Mouse (Mus musculus) E14TG2a.4 (cell line): Measurements from ENCODE around the gene Apoc2.

ENCODE experiments used
- H3K27me3 ChIP-seq: 2 replicates; pipeline ENCODE4 v1.6.1; 2014; ENCODE audit warnings: low read length, control low read depth; ENCODE audit not compliant: insufficient read depth
- H3K36me3 ChIP-seq: 2 replicates; pipeline ENCODE4 v1.6.1; 2014; ENCODE audit warnings: low read length, control low read depth; ENCODE audit not compliant: insufficient read depth
- H3K4me1 ChIP-seq: replicated peaks from 2 replicates; pipeline ENCODE4 v1.6.1; 2014; ENCODE audit warnings: low read depth, low read length, control low read depth
- H3K4me3 ChIP-seq: replicated peaks from 2 replicates; pipeline ENCODE4 v1.5.1; 2014; ENCODE audit warnings: mild to moderate bottlenecking, low read length
- H3K9me3 ChIP-seq: 2 replicates; pipeline ENCODE4 v1.6.1; 2014; ENCODE audit warnings: low read length, control low read depth
- CTCF ChIP-seq: conservative IDR thresholded peaks from 2 replicates; pipeline ENCODE4 v1.5.1; 2014; ENCODE audit warnings: low read length
- NANOG ChIP-seq: IDR thresholded peaks from 2 replicates; pipeline ENCODE4 v1.6.1; 2014; ENCODE audit warnings: borderline replicate concordance, low read length, mixed read lengths
- POU5F1 ChIP-seq: IDR thresholded peaks from 2 replicates; pipeline ENCODE4 v1.6.1; 2014; ENCODE audit warnings: low read length, borderline replicate concordance

Gene Apoc2

GRCm38 (mm10) chr7:19677872-19678271 lies at the start of gene Apoc2:
Apoc2 (minus strand) TSS chr7:19677941.
- H3K27me3 ChIP-seq, result no peaks in the 10 kb centered on the region
- H3K4me1 ChIP-seq, result peaks cover 41% of the 10 kb centered on the region
- no peaks in the 10 kb centered on the region for H3K36me3 ChIP-seq
- TF ChIP-seq POU5F1 (no peak), CTCF (no peak), NANOG (no peak)
- no peak within 1 kb of the TSS for H3K4me3 ChIP-seq
- H3K9me3 ChIP-seq, result no peaks in the 10 kb centered on the region

GRCm38 (mm10) chr7:19726541-19726940 lies 48.8 kb upstream of the Apoc2 start:
- peaks cover 61% of the 10 kb centered on the region for H3K4me1 ChIP-seq
- peaks cover 95% of the 10 kb centered on the region for H3K36me3 ChIP-seq
- TF ChIP-seq NANOG, result no peak
- no peak for TF ChIP-seq CTCF
- TF ChIP-seq POU5F1, result no peak
- H3K9me3 ChIP-seq, result no peaks in the 10 kb centered on the region
- no peak overlapping the region for H3K4me3 ChIP-seq
- H3K27me3 ChIP-seq, result no peaks in the 10 kb centered on the region

GRCm38 (mm10) chr7:19724167-19724566 lies 46.4 kb upstream of the Apoc2 start:
- no peaks in the 10 kb centered on the region for H3K9me3 ChIP-seq
- no peak overlapping the region for H3K4me3 ChIP-seq
- peaks cover 95% of the 10 kb centered on the region for H3K36me3 ChIP-seq
- peaks cover 65% of the 10 kb centered on the region for H3K4me1 ChIP-seq
- TF ChIP-seq CTCF, result no peak
- TF ChIP-seq POU5F1, result no peak
- TF ChIP-seq NANOG, result no peak
- no peaks in the 10 kb centered on the region for H3K27me3 ChIP-seq

- H3K9me3 ChIP-seq, result no peaks in the 10 kb centered on the region
- peaks cover 68% of the 10 kb centered on the region for H3K4me1 ChIP-seq
- no peaks in the 10 kb centered on the region for H3K27me3 ChIP-seq
- H3K4me3 ChIP-seq, result 0 out of 2 replicates have a peak overlapping the region, but pooled peaks have one; percentile 23
- TF ChIP-seq POU5F1 (no peak), CTCF (no peak), NANOG (no peak)
- peaks cover 94% of the 10 kb centered on the region for H3K36me3 ChIP-seq
Measured at GRCm38 (mm10) chr7:19722754-19723195, 45.0 kb upstream of the Apoc2 start.

GRCm38 (mm10) chr7:19719200-19719599 lies 41.5 kb upstream of the Apoc2 start:
- Histone ChIP-seq H3K9me3 (no peaks in the 10 kb centered on the region), H3K36me3 (peaks cover 71% of the 10 kb centered on the region), H3K27me3 (no peaks in the 10 kb centered on the region), H3K4me3 (no peak overlapping the region), H3K4me1 (peaks cover 55% of the 10 kb centered on the region)
- TF ChIP-seq NANOG (no peak), CTCF (no peak), POU5F1 (no peak)

- Histone ChIP-seq H3K4me1 (peaks cover 58% of the 10 kb centered on the region), H3K9me3 (no peaks in the 10 kb centered on the region), H3K27me3 (no peaks in the 10 kb centered on the region), H3K4me3 (no peak overlapping the region), H3K36me3 (peaks cover 72% of the 10 kb centered on the region)
- TF ChIP-seq CTCF, result no peak
- no peak for TF ChIP-seq NANOG
- TF ChIP-seq POU5F1, result no peak
Measured at GRCm38 (mm10) chr7:19718297-19718952, 40.7 kb upstream of the Apoc2 start.

- Histone ChIP-seq H3K27me3 (no peaks in the 10 kb centered on the region), H3K36me3 (peaks cover 72% of the 10 kb centered on the region), H3K4me3 (no peak overlapping the region), H3K4me1 (peaks cover 60% of the 10 kb centered on the region), H3K9me3 (no peaks in the 10 kb centered on the region)
- no peak for TF ChIP-seq CTCF
Measured at GRCm38 (mm10) chr7:19717346-19717745, 39.6 kb upstream of the Apoc2 start.

- Histone ChIP-seq H3K36me3 (peaks cover 74% of the 10 kb centered on the region), H3K27me3 (no peaks in the 10 kb centered on the region), H3K4me1 (peaks cover 60% of the 10 kb centered on the region), H3K9me3 (no peaks in the 10 kb centered on the region), H3K4me3 (peak overlapping the region; percentile 76)
- no peak for TF ChIP-seq POU5F1
- no peak for TF ChIP-seq NANOG
- TF ChIP-seq CTCF, result no peak
Measured at GRCm38 (mm10) chr7:19716822-19717221, 39.1 kb upstream of the Apoc2 start.
